Mouse (Mus musculus): ENCODE measurements at regions not wholly inside any gene's neighbourhood (a gene's known extent, or its start where the extent isn't known, plus 50 kb on each side); places are given as distances from the start of the nearest gene placed in this dataset.

- Histone ChIP-seq H3K27ac (replicated peaks) (no peak overlapping the region), H3K4me3 (no peak overlapping the region), H3K9me3 (no peaks in the 10 kb centered on the region), H3K4me2 (no peak overlapping the region), H3K36me3 (no peaks in the 10 kb centered on the region), H3K27me3 (replicated peaks) (no peaks in the 10 kb centered on the region), H3K9ac (no peak overlapping the region), H3K4me1 (peaks cover 5% of the 10 kb centered on the region; the same call in 1 of the 2 replicates)
- ATAC-seq (ENCODE audit: extremely low read depth, insufficient number of reproducible peaks, low FRiP score, low TSS enrichment), result no peak
- 66% methylated on average over 12 of the region's 12 CpGs for WGBS
Measured at GRCm38 (mm10) chr10:96831071-96831470, 214.3 kb downstream of the Btg1 start.

- no peaks in the 10 kb centered on the region for H3K36me3 ChIP-seq
- no peaks in the 10 kb centered on the region for H3K27me3 ChIP-seq (replicated peaks)
- no peak overlapping the region for H3K27ac ChIP-seq (replicated peaks)
- H3K4me3 ChIP-seq, result no peak overlapping the region
- ATAC-seq (ENCODE audit: extremely low read depth, insufficient number of reproducible peaks, low FRiP score, low TSS enrichment), result no peak
- H3K9ac ChIP-seq, result no peak overlapping the region
- no peaks in the 10 kb centered on the region for H3K9me3 ChIP-seq
- no peak overlapping the region for H3K4me2 ChIP-seq
- WGBS, result 77% methylated on average over 7 of the region's 7 CpGs
- no peaks in the 10 kb centered on the region for H3K4me1 ChIP-seq
Measured at GRCm38 (mm10) chr10:96837230-96837629, 220.4 kb downstream of the Btg1 start.

GRCm38 (mm10) chr10:96841128-96841527 is 224.3 kb downstream of the Btg1 start:
- Histone ChIP-seq H3K9me3 (no peaks in the 10 kb centered on the region), H3K36me3 (no peaks in the 10 kb centered on the region), H3K9ac (no peak overlapping the region), H3K27me3 (replicated peaks) (no peaks in the 10 kb centered on the region), H3K4me3 (no peak overlapping the region), H3K4me2 (no peak overlapping the region), H3K27ac (replicated peaks) (no peak overlapping the region), H3K4me1 (no peaks in the 10 kb centered on the region)
- 69% methylated on average over 2 of the region's 2 CpGs for WGBS
- ATAC-seq (ENCODE audit: extremely low read depth, insufficient number of reproducible peaks, low FRiP score, low TSS enrichment), result no peak

- no peaks in the 10 kb centered on the region for H3K4me1 ChIP-seq
- no peaks in the 10 kb centered on the region for H3K27me3 ChIP-seq (replicated peaks)
- H3K27ac ChIP-seq (replicated peaks), result no peak overlapping the region
- H3K9me3 ChIP-seq, result no peaks in the 10 kb centered on the region
- no peak for ATAC-seq (ENCODE audit: extremely low read depth, insufficient number of reproducible peaks, low FRiP score, low TSS enrichment)
- H3K4me2 ChIP-seq, result no peak overlapping the region
- no peak overlapping the region for H3K4me3 ChIP-seq
- H3K9ac ChIP-seq, result no peak overlapping the region
- no peaks in the 10 kb centered on the region for H3K36me3 ChIP-seq
- WGBS, result 87% methylated on average over 2 of the region's 2 CpGs
Measured at GRCm38 (mm10) chr10:96841956-96842355, 225.2 kb downstream of the Btg1 start.

GRCm38 (mm10) chr10:96845906-96846305 is 229.1 kb downstream of the Btg1 start:
- Histone ChIP-seq H3K27me3 (replicated peaks) (no peaks in the 10 kb centered on the region), H3K4me2 (no peak overlapping the region), H3K9ac (no peak overlapping the region), H3K27ac (replicated peaks) (no peak overlapping the region), H3K36me3 (no peaks in the 10 kb centered on the region), H3K4me1 (no peaks in the 10 kb centered on the region), H3K4me3 (no peak overlapping the region), H3K9me3 (0 out of 2 replicates have a peak, but pooled peaks cover 3% of the 10 kb centered on the region)
- 66% methylated on average over 4 of the region's 4 CpGs for WGBS
- no peak for ATAC-seq (ENCODE audit: extremely low read depth, insufficient number of reproducible peaks, low FRiP score, low TSS enrichment)

- ATAC-seq (ENCODE audit: extremely low read depth, insufficient number of reproducible peaks, low FRiP score, low TSS enrichment), result no peak
- H3K4me1 ChIP-seq, result no peaks in the 10 kb centered on the region
- no peaks in the 10 kb centered on the region for H3K27me3 ChIP-seq (replicated peaks)
- WGBS, result 62% methylated on average over 6 of the region's 6 CpGs
- no peaks in the 10 kb centered on the region for H3K36me3 ChIP-seq
- H3K4me3 ChIP-seq, result no peak overlapping the region
- no peak overlapping the region for H3K9ac ChIP-seq
- no peak overlapping the region for H3K27ac ChIP-seq (replicated peaks)
- H3K9me3 ChIP-seq, result 0 out of 2 replicates have a peak, but pooled peaks cover 3% of the 10 kb centered on the region
- H3K4me2 ChIP-seq, result no peak overlapping the region
Measured at GRCm38 (mm10) chr10:96847028-96847427, 230.2 kb downstream of the Btg1 start.

- ATAC-seq (ENCODE audit: extremely low read depth, insufficient number of reproducible peaks, low FRiP score, low TSS enrichment), result no peak
- 66% methylated on average over 5 of the region's 5 CpGs for WGBS
- Histone ChIP-seq H3K4me2 (no peak overlapping the region), H3K36me3 (no peaks in the 10 kb centered on the region), H3K4me3 (no peak overlapping the region), H3K9ac (no peak overlapping the region), H3K27ac (replicated peaks) (no peak overlapping the region), H3K27me3 (replicated peaks) (no peaks in the 10 kb centered on the region), H3K9me3 (0 out of 2 replicates have a peak, but pooled peaks cover 3% of the 10 kb centered on the region), H3K4me1 (no peaks in the 10 kb centered on the region)
Measured at GRCm38 (mm10) chr10:96847433-96848165, 230.8 kb downstream of the Btg1 start.

- Histone ChIP-seq H3K4me1 (no peaks in the 10 kb centered on the region), H3K27me3 (replicated peaks) (no peaks in the 10 kb centered on the region), H3K4me2 (no peak overlapping the region), H3K9me3 (0 out of 2 replicates have a peak, but pooled peaks cover 3% of the 10 kb centered on the region), H3K9ac (no peak overlapping the region), H3K4me3 (no peak overlapping the region), H3K27ac (replicated peaks) (no peak overlapping the region), H3K36me3 (no peaks in the 10 kb centered on the region)
- no peak for ATAC-seq (ENCODE audit: extremely low read depth, insufficient number of reproducible peaks, low FRiP score, low TSS enrichment)
- 73% methylated on average over 2 of the region's 2 CpGs for WGBS
Measured at GRCm38 (mm10) chr10:96848496-96848895, 231.7 kb downstream of the Btg1 start.

- Histone ChIP-seq H3K4me3 (no peak overlapping the region), H3K9me3 (no peaks in the 10 kb centered on the region), H3K4me1 (no peaks in the 10 kb centered on the region), H3K9ac (no peak overlapping the region), H3K27ac (replicated peaks) (no peak overlapping the region), H3K27me3 (replicated peaks) (no peaks in the 10 kb centered on the region), H3K36me3 (no peaks in the 10 kb centered on the region), H3K4me2 (no peak overlapping the region)
- ATAC-seq (ENCODE audit: extremely low read depth, insufficient number of reproducible peaks, low FRiP score, low TSS enrichment), result no peak
- WGBS, result 50% methylated on average over 2 of the region's 2 CpGs
Measured at GRCm38 (mm10) chr10:96860366-96860765, 243.6 kb downstream of the Btg1 start.

GRCm38 (mm10) chr10:96863230-96863629 is 246.4 kb downstream of the Btg1 start:
- Histone ChIP-seq H3K36me3 (no peaks in the 10 kb centered on the region), H3K4me1 (no peaks in the 10 kb centered on the region), H3K9me3 (no peaks in the 10 kb centered on the region), H3K4me3 (no peak overlapping the region), H3K4me2 (no peak overlapping the region), H3K9ac (no peak overlapping the region), H3K27ac (replicated peaks) (no peak overlapping the region), H3K27me3 (replicated peaks) (no peaks in the 10 kb centered on the region)
- 68% methylated on average over 8 of the region's 8 CpGs for WGBS
- ATAC-seq (ENCODE audit: extremely low read depth, insufficient number of reproducible peaks, low FRiP score, low TSS enrichment), result no peak

- H3K4me2 ChIP-seq, result no peak overlapping the region
- no peaks in the 10 kb centered on the region for H3K36me3 ChIP-seq
- H3K4me1 ChIP-seq, result no peaks in the 10 kb centered on the region
- no peak overlapping the region for H3K4me3 ChIP-seq
- H3K9ac ChIP-seq, result no peak overlapping the region
- no peak overlapping the region for H3K27ac ChIP-seq (replicated peaks)
- no peak for ATAC-seq (ENCODE audit: extremely low read depth, insufficient number of reproducible peaks, low FRiP score, low TSS enrichment)
- 68% methylated on average over 3 of the region's 3 CpGs for WGBS
- H3K27me3 ChIP-seq (replicated peaks), result no peaks in the 10 kb centered on the region
- no peaks in the 10 kb centered on the region for H3K9me3 ChIP-seq
Measured at GRCm38 (mm10) chr10:96866468-96866867, 249.7 kb downstream of the Btg1 start.

GRCm38 (mm10) chr10:96871559-96872160 is 254.9 kb downstream of the Btg1 start:
- no peak for ATAC-seq (ENCODE audit: extremely low read depth, insufficient number of reproducible peaks, low FRiP score, low TSS enrichment)
- 57% methylated on average over 7 of the region's 7 CpGs for WGBS
- Histone ChIP-seq H3K9ac (no peak overlapping the region), H3K9me3 (no peaks in the 10 kb centered on the region), H3K27ac (replicated peaks) (no peak overlapping the region), H3K4me2 (no peak overlapping the region), H3K27me3 (replicated peaks) (no peaks in the 10 kb centered on the region), H3K4me1 (peaks cover 3% of the 10 kb centered on the region; the same call in 1 of the 2 replicates), H3K4me3 (no peak overlapping the region), H3K36me3 (no peaks in the 10 kb centered on the region)
